Comparison of ENCODE assay signal across 8 mouse cellular contexts in the genomic region with DNA sequence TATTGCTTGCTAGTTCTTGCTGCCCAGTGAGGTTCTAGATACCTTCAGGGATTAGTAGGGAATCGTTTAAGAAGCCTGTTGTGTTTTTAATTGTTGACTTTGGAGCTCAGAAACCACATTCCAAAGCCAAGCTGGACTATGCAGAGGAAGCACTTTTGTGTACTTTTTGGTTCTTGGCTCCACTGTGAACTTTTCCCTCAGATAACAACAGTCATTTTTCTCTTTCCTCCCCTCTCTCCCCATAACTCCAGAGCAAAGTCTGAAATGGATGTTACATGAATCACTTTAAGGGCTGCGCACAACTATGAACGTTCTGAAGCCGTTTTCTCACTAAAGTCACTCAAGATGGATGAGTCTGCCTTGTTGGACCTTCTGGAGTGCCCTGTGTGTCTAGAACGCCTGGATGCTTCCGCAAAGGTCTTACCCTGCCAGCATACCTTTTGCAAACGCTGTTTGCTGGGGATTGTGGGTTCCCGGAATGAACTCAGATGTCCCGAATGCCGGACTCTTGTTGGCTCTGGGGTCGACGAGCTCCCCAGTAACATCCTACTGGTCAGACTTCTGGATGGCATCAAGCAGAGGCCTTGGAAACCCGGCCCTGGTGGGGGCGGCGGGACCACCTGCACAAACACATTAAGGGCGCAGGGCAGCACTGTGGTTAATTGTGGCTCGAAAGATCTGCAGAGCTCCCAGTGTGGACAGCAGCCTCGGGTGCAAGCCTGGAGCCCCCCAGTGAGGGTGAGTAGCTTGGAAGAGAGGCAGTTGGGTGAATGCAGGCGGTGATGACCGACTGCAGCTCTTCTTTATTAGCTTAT. TPM values are rescaled to one million over a fixed set of nuclear protein-coding genes. Genes with fewer than 3 reads are reported as not detected.
DNase-seq lines count a peak whose midpoint lies in the region; ATAC-seq and TF ChIP-seq lines count a peak whose summit lies in the region.

No protein-coding gene starts in this region.

- intact Hi-C loops in gastrocnemius, postnatal 14 days (cut with DNase I; ENCODE audit: low total_unique reads), result loop anchor here (10.0 kb wide), 1 partner anchor 259 kb away; a partner anchor contains a TSS

- in situ Hi-C loops in CH12.LX (cut with MboI; ENCODE audit: low pct_ligation_motif_present, low pct_unique_long_range_greater_than_20kb, low sequenced_read_pairs), result loop anchor here (5.0 to 10.0 kb wide), 3 partner anchors 42 to 159 kb away; no protein-coding TSS in a partner anchor

- no peak overlapping the region for H3K27ac ChIP-seq in CH12.LX (ENCODE audit: insufficient read depth, low read depth)
- H3K27ac ChIP-seq in embryonic facial prominence, embryonic 10.5 days (replicated peaks), result peak overlapping the region; percentile 96
- peak overlapping the region; percentile 44 for H3K27ac ChIP-seq in hindbrain, embryonic 13.5 days
- no peak overlapping the region for H3K27ac ChIP-seq in limb, embryonic 14.5 days (replicated peaks; ENCODE audit: low read depth, low read length)
- H3K27ac ChIP-seq in stomach, embryonic 14.5 days (ENCODE audit: low read length), result no peak overlapping the region

- ATAC-seq in hindbrain, embryonic 13.5 days (ENCODE audit: low FRiP score), result no peak
- no peak for ATAC-seq in limb, embryonic 14.5 days (ENCODE audit: low FRiP score, low read depth)
- ATAC-seq in stomach, embryonic 14.5 days (ENCODE audit: insufficient number of reproducible peaks, insufficient read depth, low FRiP score, low read depth), result no peak
- ATAC-seq in activated CD4-positive, CD25-positive, alpha-beta regulatory T cell, adult 4 months, result no peak

- peak overlapping the region; percentile 79 to 88 (median 84) for H3K4me3 ChIP-seq in CH12.LX (replicated peaks in 1 of 3; ENCODE audit: low read depth in 2 of 3, low read length in 2 of 3, poor library complexity in 1 of 3)
- H3K4me3 ChIP-seq in embryonic facial prominence, embryonic 10.5 days, result peak overlapping the region; percentile 90
- H3K4me3 ChIP-seq in hindbrain, embryonic 13.5 days, result peak overlapping the region; percentile 80
- H3K4me3 ChIP-seq in limb, embryonic 14.5 days (replicated peaks; ENCODE audit: low read length), result peak overlapping the region; percentile 81
- peak overlapping the region; percentile 74 for H3K4me3 ChIP-seq in stomach, embryonic 14.5 days (ENCODE audit: low read depth, low read length)

- TF ChIP-seq EP300 in CH12.LX (IDR thresholded peaks at IDR 0.05; ENCODE audit: low read length), result no peak

- peak overlapping the region; percentile 93 for H3K4me2 ChIP-seq in CH12.LX (ENCODE audit: insufficient read depth, low read depth, poor library complexity, severe bottlenecking)
- peak overlapping the region; percentile 88 for H3K4me2 ChIP-seq in hindbrain, embryonic 13.5 days
- H3K4me2 ChIP-seq in limb, embryonic 14.5 days (replicated peaks; ENCODE audit: low read depth, low read length, severe bottlenecking), result peak overlapping the region; percentile 88
- peak overlapping the region; percentile 70 for H3K4me2 ChIP-seq in stomach, embryonic 14.5 days (replicated peaks; ENCODE audit: low read depth, low read length)

- TF ChIP-seq RAD21 in CH12.LX (IDR thresholded peaks at IDR 0.05; ENCODE audit: low read depth, low read length), result no peak

- H3K9ac ChIP-seq in CH12.LX (ENCODE audit: insufficient read depth, low read depth), result peak overlapping the region; percentile 78
- peak overlapping the region; percentile 90 for H3K9ac ChIP-seq in hindbrain, embryonic 13.5 days
- peak overlapping the region; percentile 78 for H3K9ac ChIP-seq in limb, embryonic 14.5 days (ENCODE audit: low read depth, low read length, severe bottlenecking)
- H3K9ac ChIP-seq in stomach, embryonic 14.5 days (replicated peaks; ENCODE audit: low read depth, low read length), result no peak overlapping the region

- no peak for DNase-seq in CH12.LX (ENCODE audit: extremely low read depth)
- DNase-seq in embryonic facial prominence, embryonic 10.5 days (ENCODE audit: low spot score), result peak; percentile 54
- no peak for DNase-seq in limb, embryonic 14.5 days (ENCODE audit: low spot score)
- no peak for DNase-seq in gastrocnemius, postnatal 14 days
- DNase-seq in thymus, postnatal 36 days, result no peak

- WGBS in embryonic facial prominence, embryonic 10.5 days, result 46% methylated on average over 20 of the region's 20 CpGs
- 28% methylated on average over 20 of the region's 20 CpGs for WGBS in hindbrain, embryonic 13.5 days
- WGBS in limb, embryonic 14.5 days, result 56% methylated on average over 20 of the region's 20 CpGs
- 29% methylated on average over 20 of the region's 20 CpGs for WGBS in stomach, embryonic 14.5 days

- no peaks in the 10 kb centered on the region for H3K9me3 ChIP-seq in CH12.LX (replicated peaks; ENCODE audit: low read length)
- H3K9me3 ChIP-seq in embryonic facial prominence, embryonic 10.5 days, result no peaks in the 10 kb centered on the region
- H3K9me3 ChIP-seq in hindbrain, embryonic 13.5 days, result no peaks in the 10 kb centered on the region
- no peaks in the 10 kb centered on the region for H3K9me3 ChIP-seq in limb, embryonic 14.5 days (ENCODE audit: control insufficient read depth, low read length)
- H3K9me3 ChIP-seq in stomach, embryonic 14.5 days (ENCODE audit: control insufficient read depth, low read depth, low read length), result no peaks in the 10 kb centered on the region

- TF ChIP-seq CTCF in CH12.LX (conservative IDR thresholded peaks at IDR 0.05 in 1 of 2, IDR thresholded peaks at IDR 0.05 in 1 of 2; ENCODE audit: low read depth in 2 of 2, low read length in 2 of 2), result no peak

- H3K27me3 ChIP-seq in CH12.LX (replicated peaks), result peaks cover under 1% of the 10 kb centered on the region
- no peaks in the 10 kb centered on the region for H3K27me3 ChIP-seq in embryonic facial prominence, embryonic 10.5 days (replicated peaks; ENCODE audit: low read depth, poor library complexity, severe bottlenecking)
- no peaks in the 10 kb centered on the region for H3K27me3 ChIP-seq in hindbrain, embryonic 13.5 days
- H3K27me3 ChIP-seq in limb, embryonic 14.5 days (ENCODE audit: control insufficient read depth, insufficient read depth, low read length), result no peaks in the 10 kb centered on the region
- H3K27me3 ChIP-seq in stomach, embryonic 14.5 days (ENCODE audit: control insufficient read depth, insufficient read depth, low read length), result no peaks in the 10 kb centered on the region

- peaks cover 11 to 50% of the 10 kb centered on the region in 2 experiments for H3K4me1 ChIP-seq in CH12.LX (ENCODE audit: control insufficient read depth in 1 of 2, insufficient read depth in 2 of 2)
- H3K4me1 ChIP-seq in embryonic facial prominence, embryonic 10.5 days, result peaks cover 63% of the 10 kb centered on the region
- peaks cover 60% of the 10 kb centered on the region for H3K4me1 ChIP-seq in hindbrain, embryonic 13.5 days (replicated peaks)
- H3K4me1 ChIP-seq in limb, embryonic 14.5 days (ENCODE audit: control insufficient read depth, insufficient read depth, low read length), result peaks cover 37% of the 10 kb centered on the region
- peaks cover 23% of the 10 kb centered on the region for H3K4me1 ChIP-seq in stomach, embryonic 14.5 days (ENCODE audit: control insufficient read depth, insufficient read depth, low read length)

- H3K36me3 ChIP-seq in CH12.LX (replicated peaks in 1 of 2; ENCODE audit: control insufficient read depth in 1 of 2, insufficient read depth in 1 of 2, low read length in 1 of 2), result peaks cover 0 to 12% of the 10 kb centered on the region in 2 experiments
- H3K36me3 ChIP-seq in embryonic facial prominence, embryonic 10.5 days (replicated peaks), result peaks cover 29% of the 10 kb centered on the region
- 0 out of 2 replicates have a peak, but pooled peaks cover 2% of the 10 kb centered on the region for H3K36me3 ChIP-seq in hindbrain, embryonic 13.5 days
- peaks cover 5% of the 10 kb centered on the region; the same call in 1 of the 2 replicates for H3K36me3 ChIP-seq in limb, embryonic 14.5 days (ENCODE audit: control insufficient read depth, insufficient read depth, low read length)
- peaks cover 3% of the 10 kb centered on the region; the same call in 1 of the 2 replicates for H3K36me3 ChIP-seq in stomach, embryonic 14.5 days (ENCODE audit: control insufficient read depth, insufficient read depth, low read length)

- dilution Hi-C loops in CH12.LX (cut with MboI; ENCODE audit: extremely low pct_ligation_motif_present, extremely low pct_unique_long_range_greater_than_20kb, low sequenced_read_pairs), result no loop called here

- TF ChIP-seq POLR2A in CH12.LX (IDR thresholded peaks at IDR 0.05; ENCODE audit: low read depth, low read length), result no peak
- TF ChIP-seq POLR2A in limb, embryonic 14.5 days (IDR thresholded peaks at IDR 0.05; ENCODE audit: borderline replicate concordance, extremely low read depth, insufficient read depth, insufficient read length), result no peak

- peaks cover 46% of the 10 kb centered on the region for H3K79me2 ChIP-seq in CH12.LX (replicated peaks; ENCODE audit: control insufficient read depth, extremely low read depth, insufficient read depth, poor library complexity, severe bottlenecking)

TF ChIP-seq in CH12.LX, 34 proteins besides CTCF, POLR2A, EP300 and RAD21:
- no peak for TF ChIP-seq ZC3H11A (IDR thresholded peaks at IDR 0.05; ENCODE audit: low read depth, low read length)
- TF ChIP-seq SIN3A (IDR thresholded peaks at IDR 0.05; ENCODE audit: low read length), result no peak

RNA-seq across cellular contexts. Expression of a gene that starts 2.1 kb away (rescaled TPM):
- total RNA-seq in CH12.LX (2012; rRNA removed) (8.1 and 10.6 TPM in 2 replicates), CH12.LX (2014; rRNA removed) (5.9 and 6.0 TPM in 2 replicates)
- 10.6 and 16.8 TPM in 2 replicates for polyA plus RNA-seq in CH12.LX (2012; ENCODE audit: insufficient read length, low read depth)
- polyA plus RNA-seq in embryonic facial prominence, embryonic 10.5 days (2016; fragmentation: Nextera tagmentation; extraction: Ambion mirVana), result 17.0 and 17.4 TPM in 2 replicates
- 30.0 and 30.5 TPM in 2 replicates for polyA plus RNA-seq in hindbrain, embryonic 13.5 days (2015; fragmentation: Nextera tagmentation; extraction: Ambion mirVana)
- 8.8 and 9.9 TPM in 2 replicates for polyA plus RNA-seq in limb, embryonic 14.5 days (2012; rRNA removed)
- polyA plus RNA-seq in limb, embryonic 14.5 days (2014; fragmentation: Nextera tagmentation; extraction: Ambion mirVana), result 12.8 and 15.2 TPM in 2 replicates
- 14.5 and 15.5 TPM in 2 replicates for polyA plus RNA-seq in stomach, embryonic 14.5 days (2014; fragmentation: Nextera tagmentation; extraction: Ambion mirVana)
- 1 to 10 TPM; 2.8 to 3.4 TPM for total RNA-seq in gastrocnemius, postnatal 14 days (2021)
- polyA plus RNA-seq in activated CD4-positive, CD25-positive, alpha-beta regulatory T cell, adult 4 months (2017; shearing (Covaris generic)), result 1 to 10 TPM; 5.6 to 6.5 TPM

Comparison
In these comparisons a context has a peak if more than half of its experiments do, and no peak if none do; other contexts are left out.
1. H3K27ac ChIP-seq: peak in embryonic facial prominence, embryonic 10.5 days (single experiment) and hindbrain, embryonic 13.5 days (single experiment); none in CH12.LX (single experiment), limb, embryonic 14.5 days (single experiment) and stomach, embryonic 14.5 days (single experiment).
2. Peak in every context shown above with its lines, with median percentiles within 50 percentile points of each other: H3K4me2 ChIP-seq and H3K4me3 ChIP-seq.